Mouse (Mus musculus): Measurements from ENCODE around the gene Fzd5. TPM values are rescaled to one million over a fixed set of nuclear protein-coding genes. Genes with fewer than 3 reads are reported as not detected.
A peak's percentile ranks its signal among the peaks of the same experiment; 100 is the strongest.

Gene Fzd5
- polyA plus RNA-seq, 1 experiment from 2014 or later = 2.8 TPM

- no peaks in the 10 kb centered on the region for H3K9me3 ChIP-seq (ENCODE audit: control insufficient read depth, low read length)
- 84% methylated on average over 4 of the region's 4 CpGs for WGBS
- H3K4me3 ChIP-seq (ENCODE audit: low read depth, low read length) = no peak overlapping the region
- no peak overlapping the region for H3K9ac ChIP-seq (ENCODE audit: low read depth, low read length)
- no peak overlapping the region for H3K27ac ChIP-seq (replicated peaks; ENCODE audit: low read depth, low read length)
- peaks cover 5% of the 10 kb centered on the region; the same call in 1 of the 2 replicates for H3K36me3 ChIP-seq (ENCODE audit: control insufficient read depth, insufficient read depth, low read length)
- ATAC-seq (ENCODE audit: low read depth) (no peak), DNase-seq (ENCODE audit: low spot score) (no peak)
- H3K4me2 ChIP-seq (ENCODE audit: low read depth, low read length) = no peak overlapping the region
- H3K27me3 ChIP-seq (replicated peaks; ENCODE audit: control insufficient read depth, insufficient read depth, low read length) = peaks cover 29% of the 10 kb centered on the region
- peaks cover 6% of the 10 kb centered on the region; the same call in 1 of the 2 replicates for H3K4me1 ChIP-seq (ENCODE audit: control insufficient read depth, insufficient read depth, low read length)
Measured at GRCm38 (mm10) chr1:64730046-64730445, 7.5 kb downstream of the Fzd5 start.

GRCm38 (mm10) chr1:64721034-64721587 is 16.4 kb downstream of the Fzd5 start:
- WGBS = 81% methylated on average over 10 of the region's 10 CpGs
- Histone ChIP-seq H3K4me2 (ENCODE audit: low read depth, low read length) (no peak overlapping the region), H3K4me1 (ENCODE audit: control insufficient read depth, insufficient read depth, low read length) (no peaks in the 10 kb centered on the region), H3K4me3 (ENCODE audit: low read depth, low read length) (no peak overlapping the region), H3K27me3 (replicated peaks; ENCODE audit: control insufficient read depth, insufficient read depth, low read length) (no peaks in the 10 kb centered on the region), H3K9ac (ENCODE audit: low read depth, low read length) (no peak overlapping the region), H3K27ac (replicated peaks; ENCODE audit: low read depth, low read length) (no peak overlapping the region), H3K9me3 (ENCODE audit: control insufficient read depth, low read length) (no peaks in the 10 kb centered on the region), H3K36me3 (ENCODE audit: control insufficient read depth, insufficient read depth, low read length) (peaks cover 38% of the 10 kb centered on the region)
- ATAC-seq (ENCODE audit: low read depth) (no peak), DNase-seq (ENCODE audit: low spot score) (no peak)

DNA sequence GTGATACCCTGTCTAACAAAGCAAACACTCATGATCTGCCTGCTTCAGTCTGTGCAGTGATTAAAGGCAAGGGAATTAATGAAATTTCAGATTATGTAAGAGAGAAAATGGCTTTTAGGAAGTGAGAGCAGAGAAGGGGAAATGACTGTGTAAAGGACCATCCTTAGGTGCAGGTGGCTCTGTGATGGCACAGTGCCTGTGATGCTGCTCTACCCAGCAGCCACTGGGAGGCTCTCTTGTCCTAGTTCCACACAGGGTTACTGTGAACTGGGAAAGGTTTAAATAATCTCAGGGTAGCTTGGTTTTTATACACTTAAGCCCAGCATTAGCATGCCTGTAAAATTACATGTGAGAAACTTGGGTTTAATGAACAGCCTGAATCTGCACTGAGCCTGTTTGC is 20.0 kb downstream of the Fzd5 start:
- H3K27ac ChIP-seq (replicated peaks; ENCODE audit: low read depth, low read length) = no peak overlapping the region
- H3K4me2 ChIP-seq (ENCODE audit: low read depth, low read length) = no peak overlapping the region
- no peak overlapping the region for H3K9ac ChIP-seq (ENCODE audit: low read depth, low read length)
- no peak overlapping the region for H3K4me3 ChIP-seq (ENCODE audit: low read depth, low read length)
- H3K27me3 ChIP-seq (replicated peaks; ENCODE audit: control insufficient read depth, insufficient read depth, low read length) = no peaks in the 10 kb centered on the region
- H3K9me3 ChIP-seq (ENCODE audit: control insufficient read depth, low read length) = no peaks in the 10 kb centered on the region
- ATAC-seq (ENCODE audit: low read depth) (peak; percentile 80), DNase-seq (ENCODE audit: low spot score) (peak; percentile 70)
- H3K4me1 ChIP-seq (ENCODE audit: control insufficient read depth, insufficient read depth, low read length) = no peaks in the 10 kb centered on the region
- peaks cover 49% of the 10 kb centered on the region for H3K36me3 ChIP-seq (ENCODE audit: control insufficient read depth, insufficient read depth, low read length)

DNA sequence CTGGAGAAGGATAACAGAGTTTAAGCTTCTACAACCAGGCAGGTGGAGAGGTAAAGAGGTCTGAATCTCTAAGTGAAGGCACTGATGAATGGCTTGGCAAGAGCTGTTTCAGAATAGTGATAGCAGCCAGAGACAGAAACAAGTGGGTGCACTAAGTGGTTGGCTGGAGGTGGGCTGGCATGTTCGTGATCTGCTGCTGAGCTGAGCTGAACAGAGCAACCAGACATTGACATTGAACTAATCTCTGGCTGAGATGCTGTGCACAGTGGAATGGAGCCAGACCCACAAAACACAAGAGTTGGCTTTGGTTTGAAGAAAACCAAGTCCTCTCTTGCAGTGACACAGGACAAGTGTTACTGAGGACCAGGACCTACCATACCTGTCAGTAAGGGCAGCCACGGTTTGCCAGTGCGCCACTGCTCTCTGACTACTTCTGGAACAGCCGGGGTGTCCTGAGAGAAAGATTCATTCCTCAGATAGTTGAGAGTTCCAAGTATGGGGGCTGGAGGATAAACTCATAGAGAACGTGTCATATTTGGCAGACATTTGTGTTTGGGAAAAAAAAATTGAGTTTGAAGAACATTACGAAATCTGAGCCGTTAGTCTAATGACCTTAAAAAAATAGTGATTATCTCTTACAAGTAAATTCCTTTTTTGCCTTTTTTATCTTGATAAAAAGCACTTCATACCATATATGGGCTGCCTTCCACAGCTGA is 20.8 kb downstream of the Fzd5 start:
- Histone ChIP-seq H3K9me3 (ENCODE audit: control insufficient read depth, low read length) (no peaks in the 10 kb centered on the region), H3K9ac (ENCODE audit: low read depth, low read length) (no peak overlapping the region), H3K4me2 (ENCODE audit: low read depth, low read length) (no peak overlapping the region), H3K4me1 (ENCODE audit: control insufficient read depth, insufficient read depth, low read length) (no peaks in the 10 kb centered on the region), H3K27ac (replicated peaks; ENCODE audit: low read depth, low read length) (no peak overlapping the region), H3K4me3 (ENCODE audit: low read depth, low read length) (no peak overlapping the region), H3K27me3 (replicated peaks; ENCODE audit: control insufficient read depth, insufficient read depth, low read length) (no peaks in the 10 kb centered on the region), H3K36me3 (ENCODE audit: control insufficient read depth, insufficient read depth, low read length) (peaks cover 42% of the 10 kb centered on the region)
- WGBS = 89% methylated on average over 7 of the region's 7 CpGs
- DNase-seq (ENCODE audit: low spot score) (no peak), ATAC-seq (ENCODE audit: low read depth) (no peak)

DNA sequence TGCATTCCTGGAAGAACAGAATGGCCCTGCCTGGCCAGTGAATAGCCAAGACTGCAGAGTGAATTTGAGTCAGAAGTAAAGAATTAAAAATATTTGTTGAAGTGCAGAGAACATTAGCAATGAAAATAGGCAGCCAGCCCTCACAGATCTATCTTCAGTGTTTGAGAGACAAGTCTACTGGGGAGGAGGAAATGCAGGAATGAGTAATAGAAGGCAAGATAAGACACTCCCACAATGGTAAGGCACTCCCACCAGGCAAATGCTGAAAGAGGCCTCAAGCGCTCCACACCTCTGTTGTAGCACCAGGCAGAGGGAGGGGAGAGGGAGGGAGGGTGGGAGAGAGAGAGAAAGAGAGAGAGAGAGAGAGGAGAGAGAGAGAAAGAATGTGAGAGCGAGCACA is 22.1 kb downstream of the Fzd5 start:
- Histone ChIP-seq H3K4me2 (ENCODE audit: low read depth, low read length) (no peak overlapping the region), H3K9ac (ENCODE audit: low read depth, low read length) (no peak overlapping the region), H3K4me1 (ENCODE audit: control insufficient read depth, insufficient read depth, low read length) (no peaks in the 10 kb centered on the region), H3K27me3 (replicated peaks; ENCODE audit: control insufficient read depth, insufficient read depth, low read length) (no peaks in the 10 kb centered on the region), H3K27ac (replicated peaks; ENCODE audit: low read depth, low read length) (no peak overlapping the region), H3K36me3 (ENCODE audit: control insufficient read depth, insufficient read depth, low read length) (peaks cover 36% of the 10 kb centered on the region), H3K4me3 (ENCODE audit: low read depth, low read length) (no peak overlapping the region), H3K9me3 (ENCODE audit: control insufficient read depth, low read length) (no peaks in the 10 kb centered on the region)
- ATAC-seq (ENCODE audit: low read depth) (no peak), DNase-seq (ENCODE audit: low spot score) (no peak)
- 89% methylated on average over 2 of the region's 2 CpGs for WGBS

DNA sequence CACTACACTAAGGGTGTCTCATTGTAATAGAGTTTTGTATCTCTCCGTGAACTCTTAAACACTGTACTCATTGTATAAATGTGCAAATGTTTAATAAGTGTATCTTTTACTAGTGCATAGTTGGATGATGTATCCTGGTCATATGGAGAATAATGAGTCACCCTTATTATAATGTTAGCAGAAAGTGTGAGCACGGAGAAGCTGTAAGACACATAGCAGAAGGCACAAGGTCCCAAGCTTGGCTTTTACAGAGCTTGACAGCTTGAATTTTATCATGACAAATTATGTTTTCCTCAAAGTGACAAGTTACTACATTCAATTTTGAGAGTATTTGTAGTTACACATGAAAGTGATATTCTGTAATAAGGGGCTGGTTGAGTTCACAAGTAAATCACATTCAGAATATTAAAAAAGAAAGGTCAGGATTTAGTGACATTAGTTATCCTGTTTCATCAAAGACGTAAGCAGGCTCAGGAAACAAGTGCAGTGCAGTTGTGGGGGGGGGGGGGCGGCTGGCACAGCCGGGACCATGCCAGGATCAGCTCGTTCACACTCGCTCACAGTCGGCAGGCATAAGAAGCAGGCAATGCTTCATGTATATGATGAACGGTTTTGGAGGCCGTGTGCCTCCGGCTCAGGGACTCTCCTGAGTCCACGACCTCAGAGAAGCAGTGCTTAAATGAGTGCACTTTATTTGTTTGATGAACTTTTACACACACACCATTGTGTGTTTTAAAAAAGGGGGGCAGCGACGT is 25.4 kb downstream of the Fzd5 start:
- H3K4me1 ChIP-seq (ENCODE audit: control insufficient read depth, insufficient read depth, low read length) = no peaks in the 10 kb centered on the region
- H3K27me3 ChIP-seq (replicated peaks; ENCODE audit: control insufficient read depth, insufficient read depth, low read length) = no peaks in the 10 kb centered on the region
- H3K4me3 ChIP-seq (ENCODE audit: low read depth, low read length) = no peak overlapping the region
- WGBS = 85% methylated on average over 12 of the region's 14 CpGs
- ATAC-seq (ENCODE audit: low read depth) (no peak), DNase-seq (ENCODE audit: low spot score) (no peak)
- peaks cover 28% of the 10 kb centered on the region for H3K36me3 ChIP-seq (ENCODE audit: control insufficient read depth, insufficient read depth, low read length)
- H3K4me2 ChIP-seq (ENCODE audit: low read depth, low read length) = no peak overlapping the region
- no peak overlapping the region for H3K27ac ChIP-seq (replicated peaks; ENCODE audit: low read depth, low read length)
- no peaks in the 10 kb centered on the region for H3K9me3 ChIP-seq (ENCODE audit: control insufficient read depth, low read length)
- H3K9ac ChIP-seq (ENCODE audit: low read depth, low read length) = no peak overlapping the region

DNA sequence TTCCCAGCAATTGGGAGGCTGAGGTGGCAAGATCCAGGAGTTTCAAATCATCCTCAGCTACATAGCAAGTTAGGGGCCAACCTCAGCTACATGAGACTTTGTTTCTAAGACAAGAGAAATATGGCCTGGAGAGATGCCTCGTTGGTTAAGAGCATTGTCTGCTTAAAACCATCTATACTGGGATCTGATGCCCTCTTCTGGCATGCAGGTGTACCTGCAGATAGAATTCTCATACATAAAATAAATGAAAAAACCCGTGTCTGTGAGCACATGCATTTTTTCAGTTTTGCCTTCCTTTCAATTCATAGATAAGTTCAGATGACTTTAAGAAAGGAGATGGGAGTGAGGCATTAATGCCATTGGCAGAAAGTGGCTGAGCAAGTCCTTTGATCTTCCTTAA is 27.7 kb downstream of the Fzd5 start:
- ATAC-seq (ENCODE audit: low read depth) = no peak
- H3K36me3 ChIP-seq (ENCODE audit: control insufficient read depth, insufficient read depth, low read length) = peaks cover 16% of the 10 kb centered on the region
- no peaks in the 10 kb centered on the region for H3K9me3 ChIP-seq (ENCODE audit: control insufficient read depth, low read length)
- DNase-seq (ENCODE audit: low spot score) = peak; percentile 39
- no peaks in the 10 kb centered on the region for H3K4me1 ChIP-seq (ENCODE audit: control insufficient read depth, insufficient read depth, low read length)
- H3K27me3 ChIP-seq (replicated peaks; ENCODE audit: control insufficient read depth, insufficient read depth, low read length) = no peaks in the 10 kb centered on the region
- no peak overlapping the region for H3K27ac ChIP-seq (replicated peaks; ENCODE audit: low read depth, low read length)
- H3K4me2 ChIP-seq (ENCODE audit: low read depth, low read length) = no peak overlapping the region
- no peak overlapping the region for H3K4me3 ChIP-seq (ENCODE audit: low read depth, low read length)
- H3K9ac ChIP-seq (ENCODE audit: low read depth, low read length) = no peak overlapping the region
- 13% methylated on average over 2 of the region's 2 CpGs for whole genome bisulfite sequencing

DNA sequence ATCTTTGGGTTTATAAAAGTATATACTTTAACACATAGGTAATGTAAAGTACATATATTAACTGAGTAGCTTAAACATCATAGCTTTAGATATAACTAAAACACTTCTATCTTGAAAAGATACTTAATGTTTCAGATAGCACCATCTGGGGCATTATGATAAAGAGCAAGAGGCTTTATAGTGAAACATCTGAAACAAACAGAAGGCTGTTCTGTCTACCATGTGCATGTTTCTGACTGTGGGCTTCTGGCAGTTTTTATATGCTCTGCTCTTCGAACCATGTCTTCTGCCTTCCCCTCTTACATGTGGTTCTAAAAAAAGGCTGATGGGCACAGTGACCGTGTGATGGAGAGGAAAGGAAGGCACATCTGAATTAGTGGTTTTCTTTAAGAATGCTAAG is 30.9 kb downstream of the Fzd5 start:
- no peaks in the 10 kb centered on the region for H3K9me3 ChIP-seq (ENCODE audit: control insufficient read depth, low read length)
- H3K27me3 ChIP-seq (replicated peaks; ENCODE audit: control insufficient read depth, insufficient read depth, low read length) = no peaks in the 10 kb centered on the region
- DNase-seq (ENCODE audit: low spot score) = no peak
- no peaks in the 10 kb centered on the region for H3K4me1 ChIP-seq (ENCODE audit: control insufficient read depth, insufficient read depth, low read length)
- 91% methylated on average over 2 of the region's 2 CpGs for WGBS
- H3K36me3 ChIP-seq (ENCODE audit: control insufficient read depth, insufficient read depth, low read length) = peaks cover 27% of the 10 kb centered on the region
- H3K4me2 ChIP-seq (ENCODE audit: low read depth, low read length) = no peak overlapping the region
- H3K9ac ChIP-seq (ENCODE audit: low read depth, low read length) = no peak overlapping the region
- no peak overlapping the region for H3K4me3 ChIP-seq (ENCODE audit: low read depth, low read length)
- no peak overlapping the region for H3K27ac ChIP-seq (replicated peaks; ENCODE audit: low read depth, low read length)
- no peak for ATAC-seq (ENCODE audit: low read depth)

Measured in embryonic facial prominence, embryonic 14.5 days (tissue).